Mouse (Mus musculus): ENCODE results near the gene Rassf2. TPM values are rescaled to one million over a fixed set of nuclear protein-coding genes. Genes with fewer than 3 reads are reported as not detected.
A peak's percentile ranks its signal among the peaks of the same experiment; 100 is the strongest.

Gene Rassf2
- polyA plus RNA-seq, 1 experiment = 26.6 TPM

- no peak overlapping the region for H3K4me3 ChIP-seq (replicated peaks; ENCODE audit: extremely low read depth, low read depth, low read length)
- TF ChIP-seq POLR2A (IDR thresholded peaks at IDR 0.05; ENCODE audit: borderline replicate concordance, extremely low read depth, low read depth, low read length) (no peak), CTCF (IDR thresholded peaks at IDR 0.05; ENCODE audit: insufficient read depth, low read length) (no peak)
- peak; percentile 28 for DNase-seq
- H3K4me1 ChIP-seq (ENCODE audit: control insufficient read depth, insufficient read depth, low read length) = 0 out of 2 replicates have a peak, but pooled peaks cover 2% of the 10 kb centered on the region
- 20% methylated on average over 29 of the region's 29 CpGs for WGBS
Measured at GRCm38 (mm10) chr2:131952961-131953538, 77.0 kb downstream of the Rassf2 start.

GRCm38 (mm10) chr2:131952456-131952855 lies 77.6 kb downstream of the Rassf2 start:
- TF ChIP-seq POLR2A (IDR thresholded peaks at IDR 0.05; ENCODE audit: borderline replicate concordance, extremely low read depth, low read depth, low read length) = no peak
- TF ChIP-seq CTCF (IDR thresholded peaks at IDR 0.05; ENCODE audit: insufficient read depth, low read length) = no peak
- DNase-seq = no peak
- 52% methylated on average over 2 of the region's 2 CpGs for WGBS
- no peak overlapping the region for H3K4me3 ChIP-seq (replicated peaks; ENCODE audit: extremely low read depth, low read depth, low read length)
- 0 out of 2 replicates have a peak, but pooled peaks cover 2% of the 10 kb centered on the region for H3K4me1 ChIP-seq (ENCODE audit: control insufficient read depth, insufficient read depth, low read length)

- DNase-seq = no peak
- WGBS = 11% methylated on average over 11 of the region's 11 CpGs
- Histone ChIP-seq H3K4me3 (replicated peaks; ENCODE audit: extremely low read depth, low read depth, low read length) (no peak within 1 kb of the TSS), H3K4me1 (ENCODE audit: control insufficient read depth, insufficient read depth, low read length) (0 out of 2 replicates have a peak, but pooled peaks cover 2% of the 10 kb centered on the region)
- TF ChIP-seq POLR2A (IDR thresholded peaks at IDR 0.05; ENCODE audit: borderline replicate concordance, extremely low read depth, low read depth, low read length) = no peak
- TF ChIP-seq CTCF (IDR thresholded peaks at IDR 0.05; ENCODE audit: insufficient read depth, low read length) = no peak
Measured at GRCm38 (mm10) chr2:131950598-131951095, 79.4 kb downstream of the Rassf2 start, which contains the start of gene Prnd. TSS of gene Prnd (plus strand) at chr2:131950861.

GRCm38 (mm10) chr2:131949767-131950597 lies 80.1 kb downstream of the Rassf2 start:
- WGBS = 37% methylated on average over 9 of the region's 9 CpGs
- DNase-seq = peak; percentile 55
- H3K4me1 ChIP-seq (ENCODE audit: control insufficient read depth, insufficient read depth, low read length) = 0 out of 2 replicates have a peak, but pooled peaks cover 2% of the 10 kb centered on the region

GRCm38 (mm10) chr2:131948916-131949639 lies 81.0 kb downstream of the Rassf2 start:
- Histone ChIP-seq H3K4me1 (ENCODE audit: control insufficient read depth, insufficient read depth, low read length) (0 out of 2 replicates have a peak, but pooled peaks cover 2% of the 10 kb centered on the region), H3K4me3 (replicated peaks; ENCODE audit: extremely low read depth, low read depth, low read length) (no peak overlapping the region)
- no peak for DNase-seq
- TF ChIP-seq CTCF (IDR thresholded peaks at IDR 0.05; ENCODE audit: insufficient read depth, low read length) = no peak
- 56% methylated on average over 11 of the region's 11 CpGs for WGBS

More at GRCm38 (mm10) chr2:131949767-131950597, 80.1 kb downstream of the Rassf2 start:
- no peak overlapping the region for H3K4me3 ChIP-seq (replicated peaks; ENCODE audit: extremely low read depth, low read depth, low read length)
- peak; percentile 25; the same call in 1 of the 2 replicates for TF ChIP-seq CTCF (IDR thresholded peaks at IDR 0.05; ENCODE audit: insufficient read depth, low read length)
- no peak for TF ChIP-seq POLR2A (IDR thresholded peaks at IDR 0.05; ENCODE audit: borderline replicate concordance, extremely low read depth, low read depth, low read length)

- Histone ChIP-seq H3K4me1 (ENCODE audit: control insufficient read depth, insufficient read depth, low read length) (0 out of 2 replicates have a peak, but pooled peaks cover 2% of the 10 kb centered on the region), H3K4me3 (replicated peaks; ENCODE audit: extremely low read depth, low read depth, low read length) (no peak overlapping the region)
- TF ChIP-seq POLR2A (IDR thresholded peaks at IDR 0.05; ENCODE audit: borderline replicate concordance, extremely low read depth, low read depth, low read length) = no peak
- TF ChIP-seq CTCF (IDR thresholded peaks at IDR 0.05; ENCODE audit: insufficient read depth, low read length) = no peak
- 72% methylated on average over 3 of the region's 3 CpGs for WGBS
- DNase-seq = no peak
Measured at GRCm38 (mm10) chr2:131948156-131948555, 81.9 kb downstream of the Rassf2 start.

GRCm38 (mm10) chr2:131946351-131946750 lies 83.7 kb downstream of the Rassf2 start:
- H3K4me3 ChIP-seq (replicated peaks; ENCODE audit: extremely low read depth, low read depth, low read length) = no peak overlapping the region
- no peak for TF ChIP-seq POLR2A (IDR thresholded peaks at IDR 0.05; ENCODE audit: borderline replicate concordance, extremely low read depth, low read depth, low read length)
- TF ChIP-seq CTCF (IDR thresholded peaks at IDR 0.05; ENCODE audit: insufficient read depth, low read length) = no peak
- H3K4me1 ChIP-seq (ENCODE audit: control insufficient read depth, insufficient read depth, low read length) = no peaks in the 10 kb centered on the region
- 86% methylated on average over 16 of the region's 16 CpGs for WGBS
- no peak for DNase-seq

GRCm38 (mm10) chr2:131945765-131946164 lies 84.3 kb downstream of the Rassf2 start:
- no peaks in the 10 kb centered on the region for H3K4me1 ChIP-seq (ENCODE audit: control insufficient read depth, insufficient read depth, low read length)
- peak; percentile 0 for DNase-seq
- no peak overlapping the region for H3K4me3 ChIP-seq (replicated peaks; ENCODE audit: extremely low read depth, low read depth, low read length)
- 63% methylated on average over 6 of the region's 6 CpGs for WGBS
- TF ChIP-seq CTCF (IDR thresholded peaks at IDR 0.05; ENCODE audit: insufficient read depth, low read length) = no peak
- TF ChIP-seq POLR2A (IDR thresholded peaks at IDR 0.05; ENCODE audit: borderline replicate concordance, extremely low read depth, low read depth, low read length) = no peak

GRCm38 (mm10) chr2:131945225-131945624 lies 84.8 kb downstream of the Rassf2 start:
- Histone ChIP-seq H3K4me1 (ENCODE audit: control insufficient read depth, insufficient read depth, low read length) (no peaks in the 10 kb centered on the region), H3K4me3 (replicated peaks; ENCODE audit: extremely low read depth, low read depth, low read length) (no peak overlapping the region)
- DNase-seq = no peak
- no peak for TF ChIP-seq CTCF (IDR thresholded peaks at IDR 0.05; ENCODE audit: insufficient read depth, low read length)
- TF ChIP-seq POLR2A (IDR thresholded peaks at IDR 0.05; ENCODE audit: borderline replicate concordance, extremely low read depth, low read depth, low read length) = no peak
- 38% methylated on average over 8 of the region's 8 CpGs for WGBS

All from lung, adult 2 months (tissue).